Mouse (Mus musculus) ES-Bruce4 (cell line): Measurements from ENCODE around the gene Cant1.

Experiments
- CTCF ChIP-seq: IDR thresholded peaks from one replicate; pipeline ENCODE4 v1.8.1; 2011; ENCODE audit warnings: low read depth, low read length
- POLR2A ChIP-seq: IDR thresholded peaks from one replicate; pipeline ENCODE4 v1.8.1; 2011; ENCODE audit warnings: low read length; ENCODE audit not compliant: insufficient read depth

- no peak for TF ChIP-seq CTCF
- TF ChIP-seq POLR2A, result no peak
These were observed 14.7 kb downstream of the Cant1 start for GRCm38 (mm10) chr11:118403951-118404899.
